Mouse (Mus musculus) midbrain, embryonic 13.5 days (tissue): ENCODE measurements around the gene Rbfox2. TPM values are rescaled to one million over a fixed set of nuclear protein-coding genes. Genes with fewer than 3 reads are reported as not detected.

Experiments used
- ATAC-seq: fragments of 200-750 bp; cut with Nextera tagmentation; 2 replicates; pipeline ENCODE4 v1.8.0; 2017; ENCODE audit warnings: mild to moderate bottlenecking, moderate TSS enrichment, moderate library complexity
- H3K27ac ChIP-seq: fragments of 300-500 bp; sonication (generic); 2 replicates; pipeline ENCODE4 v1.5.1; 2015; ENCODE audit warnings: inconsistent platforms, mild to moderate bottlenecking, moderate library complexity
- H3K27me3 ChIP-seq: fragments of 300-500 bp; sonication (generic); 2 replicates; pipeline ENCODE4 v1.6.1; 2015; ENCODE audit warnings: mild to moderate bottlenecking, inconsistent platforms
- H3K36me3 ChIP-seq: fragments of 300-500 bp; sonication (generic); 2 replicates; pipeline ENCODE4 v1.6.1; 2015; ENCODE audit warnings: mild to moderate bottlenecking, inconsistent platforms
- H3K4me1 ChIP-seq: fragments of 300-500 bp; sonication (generic); replicated peaks from 2 replicates; pipeline ENCODE4 v1.6.1; 2015; ENCODE audit warnings: inconsistent platforms
- H3K4me2 ChIP-seq: fragments of 300-500 bp; sonication (generic); replicated peaks from 2 replicates; pipeline ENCODE4 v1.6.1; 2015; ENCODE audit warnings: moderate library complexity, mild to moderate bottlenecking, inconsistent platforms
- H3K4me3 ChIP-seq: fragments of 300-500 bp; sonication (generic); replicated peaks from 2 replicates; pipeline ENCODE4 v1.5.1; 2015; ENCODE audit warnings: mild to moderate bottlenecking, inconsistent platforms
- H3K9ac ChIP-seq: fragments of 300-500 bp; sonication (generic); replicated peaks from 2 replicates; pipeline ENCODE4 v1.6.1; 2015; ENCODE audit warnings: mild to moderate bottlenecking, inconsistent platforms
- H3K9me3 ChIP-seq: fragments of 300-500 bp; sonication (generic); 2 replicates; pipeline ENCODE4 v1.6.1; 2016; ENCODE audit warnings: mild to moderate bottlenecking, inconsistent platforms
- WGBS: fragments of 180-500 bp; shearing (Covaris S2); methylation state at CpG from one replicate; pipeline ENCODE4 v1.1.7; 2015; 5-methylcytosine and 5-hydroxymethylcytosine counted together
- polyA plus RNA-seq: library from polyadenylated mRNA; unstranded; fragments of >200 nt; fragmentation: Nextera tagmentation; extraction: Ambion mirVana; gene quantifications from 2 replicates; pipeline ENCODE4 v1.2.1, GENCODE M21; 2015

The Rbfox2 gene
- polyA plus RNA-seq, 1 experiment from 2014 or later = 154 TPM

GRCm38 (mm10) chr15:77040784-77041183 is 266.0 kb downstream of the Rbfox2 start:
- H3K4me1 ChIP-seq = peaks cover 14% of the 10 kb centered on the region
- no peak overlapping the region for H3K4me3 ChIP-seq
- no peak overlapping the region for H3K9ac ChIP-seq
- H3K36me3 ChIP-seq = no peaks in the 10 kb centered on the region
- no peak overlapping the region for H3K4me2 ChIP-seq
- 82% methylated on average over 3 of the region's 3 CpGs for WGBS
- no peaks in the 10 kb centered on the region for H3K27me3 ChIP-seq
- no peak overlapping the region for H3K27ac ChIP-seq
- no peak for ATAC-seq
- H3K9me3 ChIP-seq = no peaks in the 10 kb centered on the region

GRCm38 (mm10) chr15:77039211-77039700 is 267.5 kb downstream of the Rbfox2 start:
- WGBS = 76% methylated on average over 9 of the region's 9 CpGs
- H3K4me2 ChIP-seq = no peak overlapping the region

GRCm38 (mm10) chr15:77037278-77038161 is 269.3 kb downstream of the Rbfox2 start:
- Histone ChIP-seq H3K9me3 (no peaks in the 10 kb centered on the region), H3K36me3 (no peaks in the 10 kb centered on the region), H3K4me2 (no peak overlapping the region), H3K4me3 (no peak overlapping the region), H3K4me1 (peaks cover 14% of the 10 kb centered on the region), H3K27me3 (no peaks in the 10 kb centered on the region), H3K27ac (0 out of 2 replicates have a peak overlapping the region, but pooled peaks have one; percentile 44), H3K9ac (no peak overlapping the region)
- WGBS = 50% methylated on average over 11 of the region's 11 CpGs
- peak; percentile 48; the same call in 1 of the 2 replicates for ATAC-seq

More at GRCm38 (mm10) chr15:77039211-77039700, 267.5 kb downstream of the Rbfox2 start:
- H3K27ac ChIP-seq = no peak overlapping the region
- H3K9ac ChIP-seq = no peak overlapping the region
- no peaks in the 10 kb centered on the region for H3K9me3 ChIP-seq
- no peak overlapping the region for H3K4me3 ChIP-seq
- no peak for ATAC-seq
- H3K36me3 ChIP-seq = no peaks in the 10 kb centered on the region
- peaks cover 14% of the 10 kb centered on the region for H3K4me1 ChIP-seq
- no peaks in the 10 kb centered on the region for H3K27me3 ChIP-seq

GRCm38 (mm10) chr15:77036989-77037277 is 269.9 kb downstream of the Rbfox2 start:
- H3K36me3 ChIP-seq = no peaks in the 10 kb centered on the region
- no peaks in the 10 kb centered on the region for H3K27me3 ChIP-seq
- peaks cover 14% of the 10 kb centered on the region for H3K4me1 ChIP-seq
- ATAC-seq = no peak
- WGBS = 44% methylated on average over 2 of the region's 2 CpGs
- H3K9me3 ChIP-seq = no peaks in the 10 kb centered on the region
- H3K4me2 ChIP-seq = no peak overlapping the region
- H3K9ac ChIP-seq = no peak overlapping the region
- H3K4me3 ChIP-seq = no peak overlapping the region
- H3K27ac ChIP-seq = 0 out of 2 replicates have a peak overlapping the region, but pooled peaks have one; percentile 44

- no peaks in the 10 kb centered on the region for H3K27me3 ChIP-seq
- no peak overlapping the region for H3K9ac ChIP-seq
- H3K36me3 ChIP-seq = no peaks in the 10 kb centered on the region
- no peak overlapping the region for H3K4me3 ChIP-seq
- H3K4me1 ChIP-seq = peaks cover 14% of the 10 kb centered on the region
- WGBS = 79% methylated on average over 11 of the region's 11 CpGs
- ATAC-seq = no peak
- H3K27ac ChIP-seq = no peak overlapping the region
- H3K9me3 ChIP-seq = no peaks in the 10 kb centered on the region
- H3K4me2 ChIP-seq = no peak overlapping the region
Observed at GRCm38 (mm10) chr15:77036320-77036988, 270.4 kb downstream of the Rbfox2 start.

GRCm38 (mm10) chr15:77035643-77036042 is 271.2 kb downstream of the Rbfox2 start:
- Histone ChIP-seq H3K9ac (no peak overlapping the region), H3K4me3 (no peak overlapping the region), H3K4me1 (peaks cover 14% of the 10 kb centered on the region), H3K27ac (no peak overlapping the region), H3K27me3 (no peaks in the 10 kb centered on the region), H3K4me2 (no peak overlapping the region), H3K9me3 (no peaks in the 10 kb centered on the region), H3K36me3 (no peaks in the 10 kb centered on the region)
- ATAC-seq = no peak
- WGBS = 86% methylated on average over 3 of the region's 3 CpGs

GRCm38 (mm10) chr15:77034526-77034925 is 272.3 kb downstream of the Rbfox2 start:
- WGBS = 83% methylated on average over 6 of the region's 6 CpGs
- H3K4me3 ChIP-seq = no peak overlapping the region
- ATAC-seq = no peak

GRCm38 (mm10) chr15:77031271-77031670 is 275.5 kb downstream of the Rbfox2 start:
- Histone ChIP-seq H3K4me1 (peaks cover 3% of the 10 kb centered on the region), H3K27me3 (no peaks in the 10 kb centered on the region), H3K9ac (no peak overlapping the region), H3K4me2 (no peak overlapping the region), H3K9me3 (no peaks in the 10 kb centered on the region), H3K27ac (no peak overlapping the region), H3K4me3 (no peak overlapping the region), H3K36me3 (no peaks in the 10 kb centered on the region)
- ATAC-seq = no peak
- WGBS = 45% methylated on average over 3 of the region's 3 CpGs

More at GRCm38 (mm10) chr15:77034526-77034925, 272.3 kb downstream of the Rbfox2 start:
- Histone ChIP-seq H3K9ac (no peak overlapping the region), H3K36me3 (no peaks in the 10 kb centered on the region), H3K27me3 (no peaks in the 10 kb centered on the region), H3K27ac (no peak overlapping the region), H3K4me2 (no peak overlapping the region), H3K4me1 (peaks cover 14% of the 10 kb centered on the region), H3K9me3 (no peaks in the 10 kb centered on the region)

- WGBS = 31% methylated on average over 7 of the region's 7 CpGs
- Histone ChIP-seq H3K4me3 (no peak overlapping the region), H3K9ac (no peak overlapping the region)
Observed at GRCm38 (mm10) chr15:77029331-77029991, 277.3 kb downstream of the Rbfox2 start.

More at GRCm38 (mm10) chr15:77029331-77029991, 277.3 kb downstream of the Rbfox2 start:
- Histone ChIP-seq H3K27ac (peak overlapping the region; percentile 15; the same call in 1 of the 2 replicates), H3K4me2 (no peak overlapping the region), H3K4me1 (peaks cover 9% of the 10 kb centered on the region), H3K36me3 (no peaks in the 10 kb centered on the region), H3K27me3 (no peaks in the 10 kb centered on the region), H3K9me3 (no peaks in the 10 kb centered on the region)
- ATAC-seq = peak; percentile 61
